7 mouse cellular contexts compared by ENCODE assay signal in the genomic region with DNA sequence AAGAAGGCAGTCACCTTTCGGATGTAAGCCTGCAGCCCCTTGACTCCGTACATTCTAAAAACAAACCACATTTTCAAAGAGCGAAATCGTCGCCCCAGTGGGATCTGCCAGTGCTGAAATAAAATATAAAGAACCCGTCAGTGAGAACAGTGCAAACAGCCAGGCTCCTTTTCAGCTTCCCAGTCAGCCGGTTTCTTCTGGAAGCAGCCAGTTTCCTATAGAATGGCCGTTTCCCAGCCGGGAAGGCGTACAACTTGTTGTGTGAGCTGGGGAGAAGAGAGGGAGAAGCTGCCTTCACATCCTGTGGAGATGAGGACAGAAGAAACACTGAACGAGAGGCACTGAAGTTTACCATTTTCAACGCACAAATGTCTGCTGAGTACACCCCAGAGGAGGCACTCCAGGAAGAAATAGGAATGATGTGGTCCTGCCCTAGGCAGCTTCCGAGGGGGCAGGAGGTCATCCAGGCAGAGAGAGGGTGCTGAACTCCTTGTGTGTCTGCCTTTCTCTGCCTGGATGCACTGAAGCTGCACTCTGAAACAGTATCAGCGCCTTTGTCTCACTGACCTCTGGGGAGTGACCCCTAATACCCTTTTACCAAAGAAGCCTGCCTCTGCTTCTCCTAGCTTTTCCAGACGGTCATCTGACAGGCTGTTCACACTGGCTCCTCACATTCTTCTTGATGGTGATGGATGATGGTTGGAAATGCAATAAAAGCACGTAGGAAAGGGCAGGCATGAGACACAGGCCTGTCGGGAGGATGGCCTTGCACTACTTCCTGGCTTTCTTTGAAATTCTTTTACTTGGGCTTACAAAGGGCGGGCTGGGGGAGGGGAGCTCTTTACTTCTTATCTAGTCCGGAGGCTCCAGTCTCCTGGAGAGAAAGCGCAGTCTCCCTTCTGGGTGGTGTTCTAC. TPM values are rescaled to one million over a fixed set of nuclear protein-coding genes. Genes with fewer than 3 reads are reported as not detected.
A peak's percentile ranks its signal among the peaks of the same experiment; 100 is the strongest.
DNase-seq lines count a peak whose midpoint lies in the region; ATAC-seq and TF ChIP-seq lines count a peak whose summit lies in the region.

No protein-coding gene starts in this region.

- H3K9ac ChIP-seq in forebrain, postnatal 0 days: peak overlapping the region; percentile 51
- H3K9ac ChIP-seq in liver, embryonic 13.5 days: peak overlapping the region; percentile 56

- no peaks in the 10 kb centered on the region for H3K9me3 ChIP-seq in forebrain, postnatal 0 days (ENCODE audit: low read length)
- no peaks in the 10 kb centered on the region for H3K9me3 ChIP-seq in liver, embryonic 13.5 days (replicated peaks)

- ATAC-seq in forebrain, postnatal 0 days: peak; percentile 55
- ATAC-seq in liver, embryonic 13.5 days (ENCODE audit: low read depth): peak; percentile 76

- no peak for TF ChIP-seq POLR2A in thymus, adult 2 months (IDR thresholded peaks at IDR 0.05; ENCODE audit: control insufficient read depth, extremely low read depth, insufficient read depth, low read length, poor library complexity)

- no peaks in the 10 kb centered on the region for H3K36me3 ChIP-seq in forebrain, postnatal 0 days (ENCODE audit: insufficient read depth)
- H3K36me3 ChIP-seq in liver, embryonic 13.5 days: no peaks in the 10 kb centered on the region
- H3K36me3 ChIP-seq in thymus, adult 2 months (ENCODE audit: control insufficient read depth, insufficient read depth, low read length): no peaks in the 10 kb centered on the region

- intact Hi-C loops in left cerebral cortex, postnatal 10 days (cut with DNase I): loop anchor here (5.0 kb wide), 3 partner anchors 220 to 735 kb away; no protein-coding TSS in a partner anchor

- no peaks in the 10 kb centered on the region for H3K27me3 ChIP-seq in forebrain, postnatal 0 days (ENCODE audit: insufficient read depth, low read length)
- peaks cover 11% of the 10 kb centered on the region; the same call in 1 of the 2 replicates for H3K27me3 ChIP-seq in liver, embryonic 13.5 days
- no peaks in the 10 kb centered on the region for H3K27me3 ChIP-seq in thymus, adult 2 months (ENCODE audit: control insufficient read depth, insufficient read depth, low read length)

- H3K4me1 ChIP-seq in forebrain, postnatal 0 days (ENCODE audit: insufficient read depth): peaks cover 9% of the 10 kb centered on the region
- H3K4me1 ChIP-seq in liver, embryonic 13.5 days (replicated peaks): peaks cover 60% of the 10 kb centered on the region
- peaks cover 5% of the 10 kb centered on the region; the same call in 1 of the 2 replicates for H3K4me1 ChIP-seq in thymus, adult 2 months (replicated peaks; ENCODE audit: control insufficient read depth, insufficient read depth, low read length)

- peak overlapping the region; percentile 49 for H3K4me2 ChIP-seq in forebrain, postnatal 0 days (ENCODE audit: low read depth)
- peak overlapping the region; percentile 53 for H3K4me2 ChIP-seq in liver, embryonic 13.5 days

- peak; percentile 89 for DNase-seq in ES-CJ7 (ENCODE audit: low read depth, low spot score)
- peak; percentile 92 for DNase-seq in ZHBTc4 (ENCODE audit: low read depth, low spot score)
- peak; percentile 62 for DNase-seq in forebrain, postnatal 0 days
- DNase-seq in liver, embryonic 13.5 days: no peak
- DNase-seq in left cerebral cortex, postnatal 10 days (ENCODE audit: extremely low spot score in 1 of 2, low spot score in 2 of 2): no peak
- DNase-seq in Muller cell, postnatal 12 days (ENCODE audit: inconsistent ontology term): no peak
- DNase-seq in thymus, adult 2 months: no peak

- peak overlapping the region; percentile 65 for H3K27ac ChIP-seq in forebrain, postnatal 0 days (ENCODE audit: low read depth, low read length)
- peak overlapping the region; percentile 88 for H3K27ac ChIP-seq in liver, embryonic 13.5 days
- H3K27ac ChIP-seq in thymus, adult 2 months (ENCODE audit: control insufficient read depth, insufficient read depth, low read length): no peak overlapping the region

- WGBS in forebrain, postnatal 0 days: 21% methylated on average over 20 of the region's 20 CpGs
- 36% methylated on average over 20 of the region's 20 CpGs for WGBS in liver, embryonic 13.5 days (ENCODE audit: insufficient replicate concordance)
- WGBS in thymus, adult 2 months: 89% methylated on average over 20 of the region's 20 CpGs

- peak overlapping the region; percentile 19; the same call in 1 of the 2 replicates for H3K4me3 ChIP-seq in forebrain, postnatal 0 days (ENCODE audit: low read depth, low read length)
- H3K4me3 ChIP-seq in liver, embryonic 13.5 days (replicated peaks): no peak overlapping the region; the same call in 1 of the 2 replicates
- H3K4me3 ChIP-seq in thymus, adult 2 months (ENCODE audit: control insufficient read depth, insufficient read depth, low read length): no peak overlapping the region

- no peak for TF ChIP-seq CTCF in forebrain, postnatal 0 days (IDR thresholded peaks at IDR 0.05; ENCODE audit: low read depth)
- no peak for TF ChIP-seq CTCF in thymus, adult 2 months (IDR thresholded peaks at IDR 0.05; ENCODE audit: borderline replicate concordance, control insufficient read depth, extremely low read depth, insufficient read depth, low read length, poor library complexity)

RNA-seq across cellular contexts. Expression of gene Fignl1, which starts 13.7 kb away (rescaled TPM):
- 4.8 and 7.8 TPM in 2 replicates for total RNA-seq in forebrain, postnatal 0 days (2014; rRNA removed)
- polyA plus RNA-seq in forebrain, postnatal 0 days (2015; fragmentation: Nextera tagmentation; extraction: Ambion mirVana): 4.4 and 4.9 TPM in 2 replicates
- polyA plus RNA-seq in liver, embryonic 13.5 days (2015; fragmentation: Nextera tagmentation; extraction: Ambion mirVana): 107 and 133 TPM in 2 replicates
- total RNA-seq in left cerebral cortex, postnatal 10 days (2021): 1 to 10 TPM; 1.8 to 1.9 TPM
- polyA plus RNA-seq in thymus, adult 2 months (2012; rRNA removed): 18.9 and 29.3 TPM in 2 replicates

Comparison
In these comparisons a context has a peak if more than half of its experiments do, and no peak if none do; other contexts are left out.
1. DNase-seq: peak in ES-CJ7 (single experiment), ZHBTc4 (single experiment) and forebrain, postnatal 0 days (single experiment); none in liver, embryonic 13.5 days (single experiment), left cerebral cortex, postnatal 10 days (0 of 2), Muller cell, postnatal 12 days (single experiment) and thymus, adult 2 months (single experiment).